Mouse (Mus musculus): ENCODE data around the gene Gm17324.

DNA sequence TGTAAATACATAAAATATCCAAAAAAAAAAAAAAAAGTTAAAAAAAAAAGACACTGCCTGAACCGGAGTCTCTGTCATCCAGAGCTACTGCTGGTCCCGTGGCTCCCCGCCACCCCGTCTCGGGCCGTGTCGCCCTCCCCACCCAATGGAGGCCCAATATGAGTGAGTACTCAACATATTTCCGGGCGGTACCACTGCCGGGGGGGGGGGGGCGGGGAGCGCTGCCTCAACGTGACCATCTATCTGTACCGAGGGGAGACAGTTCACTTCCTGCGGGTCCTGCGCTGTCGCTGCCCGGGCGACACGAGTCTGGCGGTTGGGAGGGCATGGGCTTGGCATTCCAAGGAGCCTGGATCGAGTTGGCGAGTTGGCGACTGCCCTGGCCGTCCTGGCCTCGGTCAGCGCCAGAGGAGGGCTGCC lies 21.2 kb downstream of the Gm17324 start:
- TF ChIP-seq CTCF (IDR thresholded peaks at IDR 0.05; ENCODE audit: low read depth, low read length) = no peak
- no peak for TF ChIP-seq EP300 (IDR thresholded peaks at IDR 0.05; ENCODE audit: insufficient read depth, low read depth, low read length)
- no peak for TF ChIP-seq POLR2A (IDR thresholded peaks at IDR 0.05; ENCODE audit: insufficient read depth, low read length)
